Mouse (Mus musculus) gastrocnemius, adult 2 months (tissue): ENCODE measurements around the gene Pitpnm3. TPM values are rescaled to one million over a fixed set of nuclear protein-coding genes. Genes with fewer than 3 reads are reported as not detected.

Source experiments
- DNase-seq: peaks from one replicate; pipeline ENCODE4 v3.0.0; 2022
- H3K27ac ChIP-seq: fragments of 200-600 bp; 2 replicates; pipeline ENCODE4 v1.8.1; 2022; ENCODE audit warnings: mild to moderate bottlenecking
- H3K4me3 ChIP-seq: fragments of 200-600 bp; 2 replicates; pipeline ENCODE4 v1.8.1; 2022; ENCODE audit warnings: mild to moderate bottlenecking, moderate library complexity
- CTCF ChIP-seq: fragments of 200-600 bp; IDR thresholded peaks from 2 replicates; pipeline ENCODE4 v1.8.1; 2022; ENCODE audit warnings: antibody characterized with exemption, mild to moderate bottlenecking, moderate library complexity
- intact Hi-C: fragments of 180-260 bp; cut with DNase I; formaldehyde crosslinking; loops from one replicate; pipeline ENCODE4 v1.15.1; 2025
- total RNA-seq, 2 experiments: library from RNA; stranded (reverse); gene quantifications; 2 replicates each; pipeline ENCODE4 v1.2.3; 2021

Gene Pitpnm3
- total RNA-seq, 2 experiments from 2014 or later: 1.7 to 2.2 TPM

DNA sequence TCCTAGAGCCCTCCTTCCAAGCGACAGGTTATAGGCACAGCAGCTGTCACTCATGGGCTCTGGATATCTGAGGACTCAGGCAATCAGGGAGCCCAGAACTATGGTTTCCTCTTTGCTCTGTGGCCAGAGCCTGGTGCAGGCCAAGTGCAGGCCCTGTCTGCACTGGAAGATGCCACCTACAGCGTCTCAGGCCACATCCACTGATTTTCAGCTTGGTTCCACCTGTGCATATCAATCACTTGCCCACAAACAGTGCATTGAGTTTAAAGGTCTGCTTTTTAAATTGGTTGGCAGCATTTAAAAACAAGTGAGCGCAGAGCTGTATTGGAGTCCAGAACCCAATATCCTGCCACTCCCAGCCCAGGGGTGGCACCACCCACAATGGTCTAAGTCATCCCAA is 103.0 kb downstream of the Pitpnm3 start:
- H3K27ac ChIP-seq: no peak overlapping the region
- H3K4me3 ChIP-seq: no peak overlapping the region
- no peak for DNase-seq
- TF ChIP-seq CTCF: no peak
- intact Hi-C loops: no loop called here

DNA sequence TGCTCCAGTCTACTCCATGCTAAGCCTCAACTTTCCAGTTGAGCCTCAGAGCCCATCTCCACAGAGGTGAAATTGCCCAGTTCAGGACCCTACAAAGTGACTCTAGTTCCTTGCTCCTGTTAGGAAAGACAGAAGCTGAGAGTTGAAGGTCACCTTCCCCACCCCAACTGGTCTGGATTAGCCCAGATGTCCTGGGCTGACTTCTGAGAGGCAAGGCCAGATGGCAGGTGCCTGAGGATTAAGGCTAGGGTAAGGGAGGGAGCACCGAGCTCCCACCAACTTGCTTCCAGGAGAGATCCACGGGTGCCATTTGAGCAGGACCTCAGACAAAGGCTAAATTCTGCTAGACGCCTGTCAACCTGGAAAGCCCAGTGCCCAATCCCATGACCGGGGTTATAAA is 103.5 kb downstream of the Pitpnm3 start:
- Histone ChIP-seq H3K27ac (no peak overlapping the region), H3K4me3 (no peak overlapping the region)
- intact Hi-C loops: no loop called here
- no peak for TF ChIP-seq CTCF
- DNase-seq: no peak

DNA sequence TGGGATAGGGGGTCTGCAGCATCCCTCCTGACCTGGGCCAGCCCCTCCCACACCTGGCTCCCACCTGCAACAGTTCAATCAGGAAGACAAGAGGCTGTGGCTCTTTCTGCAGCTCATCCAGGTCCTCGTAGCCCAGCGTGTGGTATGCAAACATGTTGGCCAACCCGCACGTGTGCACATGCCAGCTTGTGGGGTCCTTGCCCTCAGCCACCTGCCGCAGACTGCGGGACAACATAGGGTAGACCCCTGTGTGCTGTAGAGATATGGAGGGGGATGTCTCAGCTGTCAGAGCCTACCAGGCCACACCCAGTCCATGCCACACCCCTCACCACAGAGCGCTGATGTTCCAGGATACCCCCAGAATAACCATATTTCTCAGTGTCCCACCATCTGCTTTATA is 104.2 kb downstream of the Pitpnm3 start:
- intact Hi-C loops: no loop called here
- no peak for DNase-seq
- Histone ChIP-seq H3K4me3 (no peak overlapping the region), H3K27ac (no peak overlapping the region)
- TF ChIP-seq CTCF: no peak

DNA sequence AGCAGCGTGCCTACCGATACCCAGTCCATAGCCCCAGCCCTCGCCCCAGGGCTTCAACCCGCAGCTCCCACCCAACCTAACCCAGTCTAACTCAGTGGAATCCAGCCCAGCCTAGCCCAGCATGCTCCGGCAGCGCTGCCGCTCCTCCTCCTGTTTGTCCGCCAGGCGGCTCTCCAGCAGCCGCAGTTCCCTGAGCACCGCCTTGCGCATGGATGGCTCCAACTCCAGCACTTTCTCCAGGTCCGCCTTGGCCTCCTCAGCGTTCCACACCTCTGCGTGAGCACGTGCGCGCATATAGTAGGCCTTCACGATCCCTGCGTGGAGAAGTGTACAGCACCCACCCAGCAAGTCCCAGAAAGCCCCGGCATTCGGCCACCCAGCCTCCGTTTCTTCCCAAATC is 106.4 kb downstream of the Pitpnm3 start:
- Histone ChIP-seq H3K4me3 (peak overlapping the region; percentile 39), H3K27ac (no peak overlapping the region)
- peak; percentile 63 for DNase-seq
- intact Hi-C loops: loop anchor here (10.0 kb wide), 1 partner anchor 354 kb away; no protein-coding TSS in a partner anchor
- TF ChIP-seq CTCF: peak; percentile 54

DNA sequence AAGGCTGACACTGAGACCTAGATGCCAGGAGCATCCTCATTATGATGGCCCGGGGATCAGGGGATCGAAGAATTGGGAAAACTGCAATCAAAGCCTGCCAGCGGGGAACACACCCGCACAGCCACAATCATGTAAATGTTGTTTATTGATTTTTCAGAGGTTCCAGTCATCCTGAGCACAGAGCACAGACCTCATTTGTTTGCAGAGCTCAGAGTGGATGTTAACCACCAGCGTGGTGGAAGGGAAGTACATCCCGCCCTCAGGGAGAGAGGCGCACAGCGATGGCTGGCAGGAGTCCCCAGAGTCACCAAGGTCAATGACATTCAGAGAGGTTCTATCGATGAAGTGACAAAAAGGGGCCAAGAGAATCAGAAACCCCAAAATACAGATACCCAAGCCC is 107.7 kb downstream of the Pitpnm3 start:
- Histone ChIP-seq H3K27ac (no peak overlapping the region), H3K4me3 (no peak overlapping the region)
- no peak for DNase-seq
- TF ChIP-seq CTCF: no peak
- intact Hi-C loops: loop anchor here (10.0 kb wide), 1 partner anchor 353 kb away; no protein-coding TSS in a partner anchor

DNA sequence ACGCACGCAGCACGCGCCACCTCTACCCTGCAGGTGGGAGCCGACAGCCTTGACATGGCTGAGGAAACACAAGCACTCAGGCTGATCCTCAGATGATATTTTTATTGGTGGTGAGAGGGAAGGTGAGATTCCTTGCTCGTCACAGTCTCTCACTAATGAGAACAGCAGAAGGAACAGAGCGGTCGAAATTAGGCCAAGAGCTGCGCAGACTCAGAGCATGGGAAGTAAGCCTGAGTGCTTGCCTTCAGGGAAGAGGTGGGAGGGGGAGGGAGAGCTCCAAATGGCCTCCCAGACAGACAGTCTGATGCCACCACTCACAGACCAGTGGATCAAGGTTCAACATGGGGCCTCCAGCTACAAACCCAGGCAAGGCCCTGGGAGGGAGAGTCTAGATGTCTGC is 109.1 kb downstream of the Pitpnm3 start:
- H3K27ac ChIP-seq: no peak overlapping the region
- no peak for TF ChIP-seq CTCF
- intact Hi-C loops: loop anchor here (10.0 kb wide), 1 partner anchor 352 kb away; no protein-coding TSS in a partner anchor
- H3K4me3 ChIP-seq: no peak overlapping the region
- DNase-seq: no peak

DNA sequence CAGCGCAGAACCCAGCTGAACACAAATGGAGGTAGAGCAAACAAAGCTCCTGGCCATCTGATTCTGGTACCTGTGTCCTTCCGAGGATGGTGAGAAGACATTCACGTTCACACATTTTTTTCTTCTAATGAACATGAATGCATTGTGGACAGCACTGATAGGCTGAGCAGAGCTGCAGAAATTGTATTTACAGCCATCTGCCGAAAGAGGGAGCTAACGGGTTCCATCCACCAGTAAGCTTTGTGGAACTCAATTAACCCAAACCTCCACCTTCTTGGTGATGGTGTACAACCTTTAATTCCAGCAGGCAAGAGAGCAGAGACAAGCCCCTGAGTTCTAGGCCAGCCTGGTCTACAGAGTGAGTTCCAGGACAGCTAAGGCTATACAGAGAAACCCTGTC is 109.7 kb downstream of the Pitpnm3 start:
- intact Hi-C loops: loop anchor here (10.0 kb wide), 1 partner anchor 351 kb away; no protein-coding TSS in a partner anchor
- H3K27ac ChIP-seq: no peak overlapping the region

DNA sequence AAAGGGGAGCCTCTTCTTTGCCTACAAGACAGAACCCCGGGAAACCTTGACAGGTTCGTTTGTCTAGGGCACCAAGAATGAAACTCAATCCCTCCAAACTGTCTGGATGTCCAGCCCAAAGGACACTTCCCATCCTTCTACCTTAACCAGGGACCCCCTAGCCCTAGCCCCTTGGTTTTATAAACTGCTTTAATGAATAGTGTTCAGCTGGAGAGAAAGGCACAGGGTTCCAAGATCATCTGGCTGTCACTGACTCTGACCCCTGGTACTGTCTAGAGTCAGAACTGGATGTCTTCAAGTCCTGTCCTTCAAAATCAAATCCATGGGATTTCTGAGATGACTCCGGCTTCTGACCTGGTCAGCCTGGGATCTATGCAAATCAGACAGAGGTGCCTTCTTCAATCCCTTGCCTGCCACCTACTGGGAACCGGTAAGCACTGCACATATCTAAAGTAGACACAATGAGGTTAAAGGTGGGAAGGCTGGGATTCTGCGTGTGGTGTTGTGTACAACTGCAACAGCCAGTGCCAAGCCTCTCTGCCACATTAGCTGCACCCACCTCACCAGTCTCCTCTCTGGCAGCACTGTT is 111.3 kb downstream of the Pitpnm3 start:
- intact Hi-C loops: loop anchor here (1.0 to 10.0 kb wide), 2 partner anchors 33 to 349 kb away; no protein-coding TSS in a partner anchor
- Histone ChIP-seq H3K27ac (no peak overlapping the region), H3K4me3 (0 out of 2 replicates have a peak overlapping the region, but pooled peaks have one; percentile 17)
- peak; percentile 83 for TF ChIP-seq CTCF
- DNase-seq: peak; percentile 70

More for the DNA sequence above, 109.7 kb downstream of the Pitpnm3 start:
- peak; percentile 54 for TF ChIP-seq CTCF
- DNase-seq: no peak
- H3K4me3 ChIP-seq: no peak overlapping the region

DNA sequence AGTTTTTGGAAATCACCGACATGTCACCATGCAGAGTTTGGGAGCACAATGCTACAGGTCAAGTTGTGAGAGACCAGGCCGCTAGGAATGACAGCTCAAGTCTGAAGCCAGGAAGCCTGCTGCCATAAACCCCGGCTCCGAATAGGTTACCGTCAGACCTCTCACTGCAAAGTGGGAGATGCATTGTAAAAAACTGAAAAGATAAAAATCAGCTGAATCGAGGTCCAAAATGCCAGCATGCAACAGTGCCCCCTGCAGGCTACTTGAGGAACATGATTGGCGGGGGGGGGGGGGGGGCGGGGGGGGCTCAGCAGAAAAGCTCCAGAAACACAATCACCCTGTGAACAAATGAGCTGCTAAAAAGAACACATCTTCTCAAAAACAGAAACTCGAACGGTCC is 112.0 kb downstream of the Pitpnm3 start:
- 0 out of 2 replicates have a peak overlapping the region, but pooled peaks have one; percentile 17 for H3K4me3 ChIP-seq
- peak; percentile 54 for TF ChIP-seq CTCF
- intact Hi-C loops: loop anchor here (10.0 kb wide), 1 partner anchor 349 kb away; no protein-coding TSS in a partner anchor
- H3K27ac ChIP-seq: no peak overlapping the region
- peak; percentile 40 for DNase-seq

DNA sequence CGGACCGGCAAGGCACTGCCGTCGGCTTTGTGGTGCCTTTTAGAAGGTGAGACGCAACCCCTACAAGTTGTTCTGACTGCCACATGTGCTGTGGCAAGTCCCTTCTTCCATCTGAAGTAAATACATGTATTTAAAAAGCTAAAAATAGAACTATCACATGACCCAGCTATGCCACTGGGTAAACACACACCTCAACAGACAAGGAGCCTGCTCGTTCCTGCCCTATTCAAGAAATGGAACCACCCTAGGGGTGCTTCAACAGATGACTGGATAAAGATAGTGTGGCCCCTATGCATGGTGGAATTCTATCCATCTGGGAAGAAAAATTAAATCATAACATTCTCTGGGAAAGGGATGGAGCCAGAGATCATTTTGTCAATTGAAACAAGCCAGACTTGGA is 112.8 kb downstream of the Pitpnm3 start:
- intact Hi-C loops: loop anchor here (10.0 kb wide), 1 partner anchor 348 kb away; no protein-coding TSS in a partner anchor
- H3K4me3 ChIP-seq: no peak overlapping the region
- DNase-seq: no peak
- no peak for TF ChIP-seq CTCF
- no peak overlapping the region for H3K27ac ChIP-seq

DNA sequence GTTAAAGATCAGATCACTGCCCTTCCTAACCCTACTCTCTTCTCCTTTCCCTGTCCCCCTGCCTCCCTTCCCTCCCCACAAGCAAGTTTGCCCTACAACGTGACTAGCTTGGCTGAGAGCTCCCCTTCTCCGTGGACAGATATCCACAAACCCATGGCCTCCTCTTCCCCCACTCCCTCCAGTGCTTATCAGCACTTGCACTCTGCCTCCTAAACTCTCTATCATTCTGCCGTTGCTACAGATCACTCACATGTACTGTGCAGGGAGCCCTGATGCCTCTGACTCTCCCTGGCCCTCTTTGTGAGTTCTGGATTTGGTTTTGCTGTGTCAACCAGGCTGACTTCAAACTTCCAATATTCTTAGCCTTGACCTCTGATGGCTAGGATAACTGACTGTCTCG is 114.6 kb downstream of the Pitpnm3 start:
- no peak for DNase-seq
- Histone ChIP-seq H3K27ac (no peak overlapping the region), H3K4me3 (no peak overlapping the region)
- intact Hi-C loops: loop anchor here (10.0 kb wide), 1 partner anchor 346 kb away; no protein-coding TSS in a partner anchor
- no peak for TF ChIP-seq CTCF

DNA sequence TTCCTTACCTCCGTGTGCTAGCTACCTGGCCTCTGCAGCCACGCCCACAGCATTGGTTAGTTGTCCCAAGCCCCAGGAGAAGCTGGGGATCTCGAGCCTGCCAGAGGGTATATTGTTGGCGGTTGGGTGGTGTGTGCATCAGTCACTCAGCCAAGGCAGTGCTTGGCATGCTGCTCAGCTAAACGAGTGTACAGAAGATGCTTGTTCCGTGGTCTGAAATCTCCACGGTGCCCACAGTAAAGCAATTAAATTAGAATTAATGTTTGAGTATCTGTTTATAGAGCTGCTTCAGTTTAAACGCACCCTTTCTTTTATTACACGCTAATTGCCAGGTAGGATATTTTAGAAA is 118.4 kb downstream of the Pitpnm3 start:
- no peak for DNase-seq
- no peak for TF ChIP-seq CTCF
- intact Hi-C loops: no loop called here
- no peak overlapping the region for H3K27ac ChIP-seq
- H3K4me3 ChIP-seq: no peak overlapping the region

DNA sequence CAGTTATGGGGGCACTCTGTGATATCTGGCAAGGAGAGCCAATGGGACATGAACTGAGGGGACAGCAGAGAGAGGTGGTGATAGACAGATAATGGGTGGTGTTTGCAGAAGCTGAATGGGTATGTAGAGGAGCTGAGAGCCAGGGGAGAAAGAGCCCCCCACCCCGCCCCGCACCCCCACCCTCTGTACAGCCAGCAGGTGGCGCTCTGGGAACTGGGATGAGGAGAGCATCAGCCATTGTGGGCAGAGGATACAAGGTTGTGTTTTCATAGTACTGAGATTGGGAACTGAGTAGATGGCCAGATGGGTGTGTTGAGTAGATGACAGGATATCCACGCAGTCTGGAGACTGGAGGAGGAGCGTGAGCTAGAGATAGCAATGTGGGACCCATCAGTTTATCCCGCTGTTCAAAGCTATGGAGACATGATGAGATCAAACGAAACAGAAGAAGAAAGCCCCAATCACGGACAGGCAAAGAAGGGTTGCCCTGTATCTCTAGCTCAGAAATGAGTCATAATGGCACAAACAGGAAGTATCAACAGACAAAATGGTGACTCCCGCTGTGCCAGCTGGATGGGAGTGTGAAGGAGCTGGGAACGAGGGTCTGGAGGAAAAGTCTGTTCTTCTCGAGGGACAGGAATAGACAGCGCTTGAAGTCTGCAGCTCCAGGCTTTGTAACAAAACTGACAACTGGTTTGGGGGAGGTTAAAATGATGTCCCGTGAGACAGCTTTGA is 118.9 kb downstream of the Pitpnm3 start:
- intact Hi-C loops: no loop called here
- H3K4me3 ChIP-seq: no peak overlapping the region
- no peak for DNase-seq
- TF ChIP-seq CTCF: no peak
- H3K27ac ChIP-seq: no peak overlapping the region
